14 mouse cellular contexts compared by ENCODE assay signal in the genomic region with DNA sequence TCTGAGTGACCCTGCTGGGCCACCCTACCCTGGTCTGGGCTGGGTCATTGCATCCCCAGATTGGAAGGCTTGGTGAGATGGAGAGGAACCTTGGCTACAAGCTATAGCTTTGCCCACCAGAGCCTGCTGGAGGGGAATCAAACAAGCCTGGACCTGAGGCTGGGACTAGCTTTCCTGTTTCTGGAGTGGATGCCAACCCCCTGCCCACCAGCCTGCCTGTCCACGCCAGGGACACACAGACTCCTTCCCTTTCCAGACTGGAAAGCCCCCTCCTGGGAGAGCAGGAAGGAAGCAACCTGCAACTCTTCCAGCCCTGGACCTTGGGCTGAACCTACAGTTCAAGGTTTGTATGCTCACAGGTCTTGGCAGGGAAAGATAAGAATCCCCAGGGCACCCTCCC. TPM values are rescaled to one million over a fixed set of nuclear protein-coding genes. Genes with fewer than 3 reads are reported as not detected.
"Had no signal": no experiment of that assay in that cellular context is flagged by ENCODE, and none has a peak within 500 bp of the region (broad histone marks: within the 10 kb centered on the region; RNA-seq: fewer than 3 reads in every experiment).

No protein-coding gene starts in this region.

- H3K36me3 ChIP-seq: limb, embryonic 13.5 days; liver, embryonic 13.5 days; midbrain, embryonic 13.5 days; neural tube, embryonic 15.5 days; stomach, embryonic 15.5 days had no signal

- H3K4me1 ChIP-seq: limb, embryonic 13.5 days had no signal

- DNase-seq: kidney, adult 11 months; kidney, adult 9 months; kidney, postnatal 10 days; left cerebral cortex, postnatal 4 days; liver, embryonic 13.5 days; lung, embryonic 14.5 days; right cerebral cortex, adult 18-20 months; thymus, adult 2 months; thymus, postnatal 36 days had no signal

- H3K4me2 ChIP-seq: limb, embryonic 13.5 days; liver, embryonic 13.5 days; lung, embryonic 14.5 days; midbrain, embryonic 13.5 days; neural tube, embryonic 15.5 days; stomach, embryonic 15.5 days had no signal

- H3K4me3 ChIP-seq: limb, embryonic 13.5 days; liver, embryonic 13.5 days; midbrain, embryonic 13.5 days; neural tube, embryonic 15.5 days; stomach, embryonic 15.5 days had no signal

- H3K9me3 ChIP-seq: limb, embryonic 13.5 days; liver, embryonic 13.5 days; midbrain, embryonic 13.5 days; neural tube, embryonic 15.5 days; stomach, embryonic 15.5 days had no signal

- ATAC-seq: midbrain, embryonic 13.5 days had no signal

- H3K27ac ChIP-seq: limb, embryonic 13.5 days; midbrain, embryonic 13.5 days; neural tube, embryonic 15.5 days; stomach, embryonic 15.5 days had no signal

- H3K9ac ChIP-seq: limb, embryonic 13.5 days; liver, embryonic 13.5 days; lung, embryonic 14.5 days; midbrain, embryonic 13.5 days; neural tube, embryonic 15.5 days; stomach, embryonic 15.5 days had no signal

RNA-seq across cellular contexts. Expression of a gene that starts 0.6 kb away (rescaled TPM):
- polyA plus RNA-seq: lung, embryonic 14.5 days; midbrain, embryonic 13.5 days had no signal

RNA-seq across cellular contexts. Expression of a gene that starts 28.0 kb away (rescaled TPM):
- polyA plus RNA-seq: neural tube, embryonic 11.5 days had no signal
